Mouse (Mus musculus) bone marrow macrophage, adult 2 months (primary cell): Measurements from ENCODE around the gene Cyp19a1. TPM values are rescaled to one million over a fixed set of nuclear protein-coding genes. Genes with fewer than 3 reads are reported as not detected.

ENCODE experiments used
- H3K27ac ChIP-seq: 2 replicates; pipeline ENCODE4 v1.5.1; 2012; ENCODE audit warnings: low read depth, low read length; ENCODE audit not compliant: insufficient read depth
- H3K4me1 ChIP-seq: 2 replicates; pipeline ENCODE4 v1.6.1; 2012; ENCODE audit warnings: low read length; ENCODE audit not compliant: control insufficient read depth, insufficient read depth
- H3K4me3 ChIP-seq: 2 replicates; pipeline ENCODE4 v1.5.1; 2012; ENCODE audit warnings: mild to moderate bottlenecking, low read length, moderate library complexity; ENCODE audit not compliant: insufficient read depth
- CTCF ChIP-seq: IDR thresholded peaks from 2 replicates; pipeline ENCODE4 v1.5.1; 2012; ENCODE audit warnings: low read depth, mild to moderate bottlenecking, low read length, moderate library complexity
- POLR2A ChIP-seq: IDR thresholded peaks from 2 replicates; pipeline ENCODE4 v1.6.1; 2012; ENCODE audit warnings: mild to moderate bottlenecking, low read depth, low read length, borderline replicate concordance
- polyA plus RNA-seq: library from polyadenylated mRNA; stranded (reverse); fragments of >200 nt; gene quantifications from 2 replicates; pipeline ENCODE4 v1.2.4, GENCODE M21; 2012; ENCODE audit not compliant: missing spikeins, insufficient read depth, insufficient read length

Gene Cyp19a1
- not detected in 2 replicates for polyA plus RNA-seq

GRCm38 (mm10) chr9:54268010-54268409 is at the start of gene Cyp19a1:
Gene Cyp19a1, minus strand, starts transcription at chr9:54268110.
- TF ChIP-seq CTCF (no peak), POLR2A (no peak)
- H3K4me3 ChIP-seq, result no peak within 1 kb of the TSS
- no peak within 1 kb of the TSS for H3K27ac ChIP-seq
- H3K4me1 ChIP-seq, result no peaks in the 10 kb centered on the region

- Histone ChIP-seq H3K27ac (no peak overlapping the region), H3K4me1 (no peaks in the 10 kb centered on the region), H3K4me3 (no peak overlapping the region)
- TF ChIP-seq CTCF, result no peak
- TF ChIP-seq POLR2A, result no peak
Observed at GRCm38 (mm10) chr9:54316363-54316762, 48.5 kb upstream of the Cyp19a1 start.

- no peaks in the 10 kb centered on the region for H3K4me1 ChIP-seq
- TF ChIP-seq POLR2A, result no peak
- no peak for TF ChIP-seq CTCF
- no peak overlapping the region for H3K4me3 ChIP-seq
- H3K27ac ChIP-seq, result no peak overlapping the region
Observed at GRCm38 (mm10) chr9:54308751-54309358, 40.9 kb upstream of the Cyp19a1 start.

GRCm38 (mm10) chr9:54308209-54308608 is 40.3 kb upstream of the Cyp19a1 start:
- Histone ChIP-seq H3K4me3 (no peak overlapping the region), H3K27ac (no peak overlapping the region), H3K4me1 (no peaks in the 10 kb centered on the region)
- TF ChIP-seq POLR2A, result no peak
- no peak for TF ChIP-seq CTCF

GRCm38 (mm10) chr9:54301255-54301654 is 33.3 kb upstream of the Cyp19a1 start:
- H3K4me1 ChIP-seq, result no peaks in the 10 kb centered on the region
- no peak for TF ChIP-seq POLR2A
- no peak for TF ChIP-seq CTCF
- no peak overlapping the region for H3K4me3 ChIP-seq
- H3K27ac ChIP-seq, result no peak overlapping the region

- Histone ChIP-seq H3K4me1 (no peaks in the 10 kb centered on the region), H3K4me3 (no peak overlapping the region), H3K27ac (no peak overlapping the region)
- TF ChIP-seq POLR2A (no peak), CTCF (no peak)
Observed at GRCm38 (mm10) chr9:54299792-54300191, 31.9 kb upstream of the Cyp19a1 start.

GRCm38 (mm10) chr9:54299389-54299788 is 31.5 kb upstream of the Cyp19a1 start:
- Histone ChIP-seq H3K4me1 (no peaks in the 10 kb centered on the region), H3K4me3 (no peak overlapping the region), H3K27ac (no peak overlapping the region)
- TF ChIP-seq CTCF, result no peak
- no peak for TF ChIP-seq POLR2A

GRCm38 (mm10) chr9:54287804-54288203 is 19.9 kb upstream of the Cyp19a1 start:
- no peak overlapping the region for H3K4me3 ChIP-seq
- no peak overlapping the region for H3K27ac ChIP-seq
- H3K4me1 ChIP-seq, result no peaks in the 10 kb centered on the region
- TF ChIP-seq CTCF (no peak), POLR2A (no peak)

GRCm38 (mm10) chr9:54286331-54286987 is 18.5 kb upstream of the Cyp19a1 start, which contains the start of gene Gldn:
Gene Gldn, plus strand, starts transcription at chr9:54286486.
- Histone ChIP-seq H3K4me1 (no peaks in the 10 kb centered on the region), H3K4me3 (no peak within 1 kb of the TSS), H3K27ac (no peak within 1 kb of the TSS)
- TF ChIP-seq POLR2A (no peak), CTCF (no peak)

- Histone ChIP-seq H3K4me3 (no peak overlapping the region), H3K27ac (no peak overlapping the region), H3K4me1 (no peaks in the 10 kb centered on the region)
- TF ChIP-seq POLR2A (no peak), CTCF (no peak)
Observed at GRCm38 (mm10) chr9:54279046-54279589, 11.2 kb upstream of the Cyp19a1 start.
